Mouse (Mus musculus): ENCODE measurements around the gene BC004004.
A peak's percentile ranks its signal among the peaks of the same experiment; 100 is the strongest.
"Not testable (repeated sequence)": the region's sequence is repeated elsewhere in the genome, so short reads cannot be mapped to it uniquely, and the experiment has no call there.

BC004004 gene

DNA sequence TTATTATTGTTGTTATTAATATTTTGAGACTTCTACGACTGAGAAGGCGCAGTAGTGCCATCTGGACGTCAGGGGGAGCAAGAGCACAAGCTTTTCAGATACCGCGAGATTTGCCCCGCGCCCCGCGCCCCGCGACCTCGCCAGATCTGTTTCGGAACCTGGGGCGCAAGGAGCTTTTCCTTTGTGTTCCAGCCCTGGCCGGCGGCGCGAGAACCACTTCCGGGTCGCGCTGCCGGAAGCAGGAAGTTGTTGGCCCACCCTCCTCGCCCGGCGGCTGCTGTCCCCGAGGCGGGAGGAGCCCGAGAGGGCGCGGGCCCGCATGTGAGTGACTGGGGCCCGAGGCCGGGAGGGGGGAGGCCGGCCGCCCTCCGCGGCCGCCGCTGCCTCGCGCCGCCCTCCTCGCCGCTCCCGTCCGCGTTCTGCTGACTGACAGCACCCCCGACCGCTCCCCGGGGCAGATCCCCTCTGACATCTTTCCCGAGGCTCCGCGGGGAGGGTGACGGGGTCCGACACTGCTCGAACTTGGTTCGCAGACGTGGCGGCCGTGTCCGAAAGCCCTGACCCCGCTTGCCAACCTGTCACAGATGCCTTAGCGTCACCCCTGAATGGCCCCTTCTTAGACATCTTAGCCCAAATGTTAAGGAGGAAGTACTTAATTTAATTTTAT, at the start of gene BC004004:
TSS of gene BC004004 (plus strand) at position 107 of the 667 bp plus-strand sequence.
- DNase-seq, result peak; percentile 100

DNA sequence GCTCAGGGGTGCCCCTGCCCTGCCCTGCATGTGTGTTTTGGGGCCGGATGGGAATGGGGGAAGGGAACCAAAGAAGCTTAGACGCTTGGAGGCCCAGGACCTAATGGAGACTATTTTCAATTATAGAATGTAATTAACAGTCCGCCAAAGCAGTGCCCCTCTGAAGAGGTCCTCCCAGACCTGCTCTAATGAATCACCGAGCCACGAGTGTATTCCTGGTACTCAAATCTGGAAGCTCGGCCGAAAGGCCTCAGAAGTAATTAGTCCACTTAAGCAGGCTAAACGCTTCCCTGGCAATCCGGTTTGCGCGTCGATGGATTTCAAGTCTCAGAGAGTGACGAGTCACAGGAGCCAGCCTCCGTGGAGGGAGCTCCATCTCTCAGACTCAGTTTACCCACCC, 48.0 kb upstream of the BC004004 start:
- DNase-seq, result no peak

DNA sequence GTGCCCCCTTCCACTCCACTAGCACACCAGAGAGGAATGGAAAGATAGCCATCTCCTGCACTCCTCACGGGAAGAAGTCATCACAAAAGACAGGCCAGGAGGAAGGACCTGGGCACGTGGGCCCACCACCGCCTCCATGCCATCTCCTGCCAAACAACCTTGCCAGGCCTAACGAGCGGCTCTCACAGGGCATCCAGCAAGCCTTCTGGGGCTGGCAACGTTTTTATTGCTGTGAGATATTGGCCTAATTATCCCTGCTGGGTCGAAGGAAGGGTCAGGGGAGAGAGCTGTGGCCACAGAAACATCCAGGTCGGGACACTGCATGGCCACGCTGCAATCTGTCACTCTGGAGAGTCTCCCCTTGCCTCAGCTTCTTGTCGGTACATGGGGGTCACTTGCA, 37.5 kb upstream of the BC004004 start:
- DNase-seq, result peak; percentile 85

DNA sequence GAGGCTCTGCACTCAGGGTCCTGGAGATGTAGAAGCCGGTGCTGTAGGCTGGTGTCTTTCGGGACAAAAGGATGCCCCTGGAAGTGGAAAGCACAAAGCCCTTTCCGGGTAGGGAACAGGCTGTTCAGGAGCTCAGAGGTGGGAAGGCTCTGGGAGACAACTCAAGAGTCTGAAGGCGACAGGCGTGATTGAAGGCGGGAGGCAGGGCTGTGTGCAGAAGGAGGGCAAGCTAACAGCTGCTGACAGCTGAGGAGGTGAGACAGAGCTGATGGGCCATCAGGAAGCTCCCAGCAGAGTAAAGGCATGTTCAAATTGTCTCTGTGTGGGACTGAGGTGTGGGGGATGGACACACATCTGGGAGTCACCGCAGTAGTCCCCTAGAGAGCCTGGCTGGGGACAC, 32.5 kb upstream of the BC004004 start:
- DNase-seq, result no peak

DNA sequence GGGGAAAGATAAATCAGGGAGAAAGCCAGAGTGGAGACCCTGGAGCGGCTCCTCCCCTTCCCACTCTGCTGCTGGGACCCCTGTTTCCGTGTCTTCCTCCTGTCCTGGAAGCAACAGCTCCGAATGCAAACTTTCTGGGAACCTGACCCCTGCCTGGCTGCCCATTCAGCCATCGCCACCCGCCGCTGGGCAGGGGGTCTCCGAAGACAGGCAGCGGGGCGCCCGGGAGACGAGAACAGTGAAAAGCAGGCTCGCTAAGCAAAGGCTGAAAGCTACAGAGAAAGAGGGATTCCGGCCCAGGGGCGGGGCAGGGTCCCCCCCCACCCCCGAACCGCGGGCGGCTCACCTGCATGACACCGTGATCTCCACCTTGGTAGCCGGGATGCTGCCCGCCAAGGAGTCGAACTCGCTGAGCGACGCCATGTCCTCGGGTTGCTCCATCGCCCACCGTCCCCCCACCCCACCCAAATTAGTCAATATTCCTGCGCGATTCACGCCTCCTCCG, 31.3 kb upstream of the BC004004 start:
- no peak for DNase-seq

DNA sequence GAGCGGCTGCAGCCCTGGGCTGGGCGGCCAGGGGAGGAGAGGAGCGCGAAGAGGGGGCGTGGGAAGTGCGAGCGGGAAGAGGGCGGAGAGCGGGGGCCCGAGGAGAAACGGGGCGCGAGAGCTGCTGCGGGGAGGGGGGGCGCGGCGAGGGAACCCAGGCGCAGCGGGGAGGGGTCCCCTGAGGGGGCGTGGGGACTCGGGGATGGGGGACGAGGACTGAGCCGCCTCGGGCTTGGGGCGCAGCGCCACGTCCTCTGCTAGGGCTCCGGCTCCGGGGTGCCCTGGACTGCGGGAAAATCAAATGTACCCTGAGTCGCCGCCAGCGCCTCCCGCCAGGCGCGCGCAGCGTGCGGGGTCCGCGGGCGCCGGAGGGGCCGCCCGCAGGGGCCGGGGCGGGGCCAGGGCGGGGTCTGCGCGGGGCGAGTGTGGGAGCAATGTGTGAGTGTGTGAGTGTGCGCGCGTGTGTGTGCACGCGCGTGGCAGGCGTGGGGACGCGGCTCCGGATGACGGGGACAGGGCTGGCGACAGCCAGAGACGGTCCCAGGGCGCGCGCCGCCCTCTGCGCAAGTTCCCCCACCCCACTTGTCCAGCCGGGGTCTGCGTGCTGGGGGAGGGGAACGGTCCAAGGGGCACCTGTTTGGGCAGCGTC, 30.7 kb upstream of the BC004004 start, which contains the start of gene Cpne5:
TSS of gene Cpne5 (minus strand) at position 396 of the 649 bp plus-strand sequence.
- no peak for DNase-seq

DNA sequence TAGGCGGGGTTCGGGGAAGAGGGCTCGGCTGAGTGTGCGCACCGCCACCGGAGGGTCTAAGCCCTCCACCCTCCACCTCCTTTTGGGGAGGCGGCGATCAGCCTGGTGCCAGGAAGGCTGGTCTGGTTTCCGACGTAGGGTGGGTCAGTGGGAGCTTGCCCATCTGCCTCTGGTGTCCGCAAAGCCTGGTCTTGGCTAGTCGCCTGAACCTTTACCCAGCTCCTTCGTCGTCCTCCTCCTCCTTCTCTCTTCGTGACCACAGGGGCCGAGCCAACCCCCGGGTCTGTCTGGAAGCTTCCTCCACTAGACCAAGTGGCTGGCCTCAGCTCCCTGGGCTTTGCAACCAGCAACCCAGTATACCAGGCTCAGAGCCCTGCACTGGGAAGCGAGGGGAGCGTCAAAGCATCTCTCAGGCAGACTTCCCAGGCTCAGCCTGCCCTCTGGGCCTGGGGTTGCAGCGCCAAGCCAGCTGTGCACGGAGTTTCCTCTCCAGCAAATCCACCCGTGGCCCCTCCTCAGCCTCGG, 30.1 kb upstream of the BC004004 start:
- DNase-seq, result no peak

DNA sequence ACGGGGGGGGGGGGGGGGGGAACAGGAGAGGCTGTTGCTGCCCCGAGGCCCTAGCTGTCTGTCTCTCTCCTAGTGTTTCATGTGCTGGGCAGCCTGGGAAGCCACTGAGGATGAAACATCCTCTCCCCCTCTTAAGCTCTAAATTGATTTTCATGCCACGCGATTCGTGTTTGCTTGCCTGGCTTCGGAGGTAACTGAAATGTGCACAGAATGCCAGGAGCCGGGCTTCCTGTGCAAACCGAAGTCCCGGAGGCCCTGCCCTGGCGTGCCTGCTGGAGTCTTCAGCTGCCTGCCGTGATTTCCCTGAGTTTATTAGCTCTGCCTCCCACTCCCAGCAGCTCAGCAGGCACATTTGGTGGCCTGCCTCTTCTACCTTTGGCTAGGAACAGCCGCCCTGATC, 23.7 kb upstream of the BC004004 start:
- DNase-seq, result no peak

DNA sequence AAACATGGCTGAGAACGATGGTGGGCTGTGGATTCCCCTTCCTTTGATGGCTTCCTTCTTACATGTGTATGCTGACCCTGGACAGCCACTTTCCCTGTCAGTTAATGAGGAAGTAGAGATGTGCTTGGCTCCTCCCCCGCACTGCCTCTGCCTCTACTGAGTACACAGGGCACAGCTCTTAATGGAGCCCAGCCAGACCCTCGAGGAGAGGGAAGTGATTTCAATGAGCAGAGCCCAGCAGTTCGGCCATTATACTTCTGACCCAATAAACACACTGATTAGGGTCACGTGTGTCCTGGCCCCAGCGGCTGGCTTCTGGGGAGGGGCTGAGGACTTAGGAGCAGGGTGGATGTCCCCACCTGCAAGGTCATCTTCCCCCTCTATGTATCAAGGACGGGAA, 22.9 kb upstream of the BC004004 start:
- peak; percentile 96 for DNase-seq

DNA sequence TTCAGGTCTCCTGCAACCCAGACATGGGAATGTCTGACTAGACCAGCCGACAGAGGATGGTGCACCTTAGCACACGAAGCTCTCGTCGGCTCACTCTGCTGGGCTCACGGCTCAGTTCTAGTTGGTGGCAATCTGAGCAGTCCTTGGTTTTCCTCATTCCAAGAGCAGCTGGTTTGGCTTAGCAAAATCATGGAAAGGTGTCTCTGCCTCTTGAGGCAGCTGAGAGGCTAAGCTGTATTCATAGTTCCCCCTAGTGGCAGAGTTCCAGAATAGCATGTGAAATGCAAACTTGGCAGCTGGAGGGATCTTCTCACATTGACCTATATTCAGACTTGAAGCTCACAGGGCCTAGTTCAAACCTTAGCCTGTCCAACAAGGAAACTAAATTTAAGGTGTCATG, 22.0 kb upstream of the BC004004 start:
- peak; percentile 94 for DNase-seq

DNA sequence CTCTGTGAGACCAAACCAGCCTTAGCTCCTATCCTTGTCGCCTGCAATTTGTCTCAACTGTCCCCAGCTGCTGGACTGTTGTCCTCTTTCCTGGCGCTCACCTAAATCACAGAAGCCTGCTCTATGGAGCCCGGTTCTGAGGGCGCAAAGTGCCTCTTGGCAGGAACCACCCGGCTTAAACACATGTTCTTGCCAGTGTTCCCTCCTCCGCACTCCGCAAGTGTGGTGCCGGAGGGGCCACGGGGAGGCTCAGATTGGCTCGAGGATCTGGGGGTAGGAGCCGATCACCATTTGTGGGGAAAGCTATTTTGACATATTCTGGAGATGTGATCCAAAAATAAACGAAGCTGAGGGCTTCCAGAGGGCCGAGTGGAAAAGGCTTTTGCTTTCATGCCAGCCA, 20.7 kb upstream of the BC004004 start:
- DNase-seq, result peak; percentile 97

DNA sequence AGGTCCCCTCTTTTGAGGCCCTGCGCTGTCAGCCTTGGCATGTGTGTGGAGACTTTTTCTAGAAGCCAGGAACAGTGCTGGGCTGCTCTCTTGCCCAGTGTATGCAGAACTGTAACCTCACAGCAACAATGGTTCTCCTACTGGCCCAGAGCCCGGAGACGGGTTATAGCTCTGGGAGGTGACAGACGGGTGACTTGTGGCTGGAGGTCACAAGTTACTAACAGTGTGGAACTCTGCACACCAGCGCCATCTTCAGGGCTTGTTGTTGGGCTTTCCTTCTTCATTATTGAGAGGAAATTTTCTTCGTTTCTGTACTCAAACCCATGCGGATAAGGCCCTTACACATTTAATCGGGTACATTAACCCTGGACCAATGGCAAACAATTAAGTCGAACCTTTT, 19.1 kb upstream of the BC004004 start:
- peak; percentile 96 for DNase-seq

DNA sequence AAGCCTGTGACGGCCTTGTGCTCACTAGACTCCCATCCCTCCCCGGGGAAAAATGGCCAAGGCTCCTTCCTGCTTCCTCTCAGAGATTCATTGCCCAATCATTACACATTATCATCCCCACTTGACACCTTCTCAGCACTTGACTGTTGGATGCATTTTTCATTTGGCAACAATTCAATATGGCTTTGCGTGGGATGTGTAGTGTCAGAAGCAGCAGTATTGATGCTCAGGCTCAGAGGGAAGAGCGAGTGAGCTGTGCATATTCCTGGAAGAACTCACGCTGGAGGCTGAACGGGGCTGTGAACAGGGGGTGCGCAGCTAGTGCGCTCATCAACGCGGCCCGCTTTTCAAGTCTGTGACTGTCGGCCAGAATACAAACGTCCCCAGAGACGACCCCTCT, 17.6 kb upstream of the BC004004 start:
- DNase-seq, result not testable (repeated sequence)

DNA sequence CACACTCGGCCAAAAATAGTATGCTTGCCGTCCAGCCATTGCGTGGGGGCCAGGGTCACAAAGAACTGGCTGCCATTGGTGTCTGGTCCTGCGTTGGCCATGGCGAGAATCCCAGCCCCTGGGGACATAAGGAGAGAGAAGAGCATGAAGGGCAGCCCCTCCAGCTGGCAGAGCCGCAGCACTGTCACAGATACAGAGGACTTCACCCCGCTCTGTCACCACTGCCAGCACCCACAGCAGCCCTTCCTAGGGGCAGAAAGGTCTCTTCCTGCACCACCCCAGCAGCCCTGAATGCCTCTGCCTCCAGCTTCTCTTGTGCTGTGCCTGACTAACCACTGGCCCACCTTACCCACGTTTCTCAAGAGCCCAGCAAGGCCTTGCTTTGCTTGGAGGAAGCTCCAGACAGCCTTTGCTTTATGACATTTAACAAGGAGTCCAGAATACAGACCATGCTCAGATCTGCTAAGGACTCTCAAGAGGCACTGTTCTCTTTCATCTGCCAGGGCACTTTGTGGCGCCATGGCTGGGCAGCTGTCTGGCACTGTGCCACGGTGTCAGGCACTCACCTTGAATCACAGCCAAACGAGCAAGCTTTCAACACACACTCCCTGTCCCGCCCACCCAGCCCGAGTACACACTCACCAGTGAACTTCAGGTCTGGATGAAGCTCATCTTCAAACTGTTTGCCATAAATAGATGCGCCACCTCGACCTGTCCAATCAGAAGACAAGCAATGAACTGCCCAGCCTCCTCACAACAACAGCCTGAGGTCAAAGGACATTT, 16.8 kb upstream of the BC004004 start:
- peak; percentile 98 for DNase-seq

DNA sequence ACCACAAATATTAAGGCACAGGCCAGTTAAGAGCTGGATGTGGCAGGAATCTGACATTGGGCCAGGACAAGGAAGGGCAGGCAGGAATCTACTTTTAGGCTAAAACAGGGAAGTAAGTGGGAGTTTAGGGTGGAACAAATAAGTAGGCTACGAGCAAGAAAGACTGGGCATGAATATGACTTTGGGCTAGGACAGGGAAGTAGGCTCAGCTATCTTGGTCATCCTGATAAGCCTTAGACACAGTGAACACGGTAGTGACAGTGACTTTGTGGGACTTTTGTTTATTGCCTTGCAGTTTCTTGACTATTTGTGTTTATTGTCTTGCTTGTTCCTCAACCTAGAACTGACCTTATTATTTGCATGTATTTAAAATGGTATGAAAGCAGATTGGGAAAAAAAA, 15.4 kb upstream of the BC004004 start:
- DNase-seq, result no peak

DNA sequence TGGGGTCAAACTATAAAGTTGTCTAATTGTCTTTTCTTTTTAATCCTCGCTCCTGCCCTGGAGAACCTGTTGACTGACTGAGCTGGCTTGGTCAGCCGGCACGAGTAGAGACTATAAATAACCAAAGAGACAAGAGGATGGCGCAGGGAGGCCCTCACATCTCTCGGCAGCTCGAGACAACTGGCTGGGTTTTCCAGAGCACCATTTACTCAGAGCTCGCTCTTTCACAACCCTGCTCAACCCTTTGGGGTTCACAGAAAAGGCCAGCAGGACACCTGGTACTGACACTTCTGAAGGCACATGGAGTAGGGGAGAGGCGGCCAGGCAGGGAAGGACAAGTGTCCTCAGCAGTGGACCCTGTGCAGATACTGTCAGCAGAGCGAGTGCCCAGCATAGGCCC, 14.9 kb upstream of the BC004004 start:
- DNase-seq, result peak; percentile 97

DNA sequence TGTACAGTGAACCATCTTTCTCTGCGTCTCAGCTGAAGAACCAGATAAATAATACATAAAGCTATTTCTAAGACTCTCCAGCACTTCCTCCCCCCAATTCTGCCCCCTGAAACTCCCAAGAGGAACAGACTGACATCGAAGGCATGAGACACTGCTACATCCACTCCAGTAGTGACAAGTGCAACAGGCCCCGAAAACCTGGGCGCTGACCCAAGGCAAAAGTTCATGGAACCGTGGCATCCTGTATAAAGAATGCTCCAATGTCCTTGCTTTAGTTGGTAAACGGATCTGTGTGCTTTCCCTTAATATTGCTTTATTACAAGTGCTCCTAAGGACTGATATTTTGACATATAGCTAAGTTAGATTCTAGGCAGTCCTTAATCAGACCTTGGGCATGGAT, 13.8 kb upstream of the BC004004 start:
- not testable (repeated sequence) for DNase-seq

DNA sequence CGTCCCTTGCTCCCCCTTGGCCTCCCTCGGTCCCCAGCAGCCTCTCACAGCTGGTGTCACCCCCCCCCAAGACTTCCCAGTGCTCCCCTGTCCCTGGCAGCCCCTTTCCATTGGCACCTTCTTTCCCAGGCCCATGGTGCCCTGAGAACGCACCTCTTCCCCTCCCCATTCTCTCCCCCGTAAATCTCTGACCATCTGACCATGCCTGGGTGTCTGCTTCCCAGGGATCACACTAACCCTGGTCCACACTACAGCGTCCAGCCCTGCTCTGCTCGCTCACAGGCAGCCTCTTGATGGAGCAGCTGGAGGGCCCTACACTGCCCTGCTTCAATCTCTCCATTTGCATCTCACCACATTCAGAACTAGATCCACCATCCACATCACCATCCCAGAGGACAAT, 12.1 kb upstream of the BC004004 start:
- DNase-seq, result peak; percentile 91

DNA sequence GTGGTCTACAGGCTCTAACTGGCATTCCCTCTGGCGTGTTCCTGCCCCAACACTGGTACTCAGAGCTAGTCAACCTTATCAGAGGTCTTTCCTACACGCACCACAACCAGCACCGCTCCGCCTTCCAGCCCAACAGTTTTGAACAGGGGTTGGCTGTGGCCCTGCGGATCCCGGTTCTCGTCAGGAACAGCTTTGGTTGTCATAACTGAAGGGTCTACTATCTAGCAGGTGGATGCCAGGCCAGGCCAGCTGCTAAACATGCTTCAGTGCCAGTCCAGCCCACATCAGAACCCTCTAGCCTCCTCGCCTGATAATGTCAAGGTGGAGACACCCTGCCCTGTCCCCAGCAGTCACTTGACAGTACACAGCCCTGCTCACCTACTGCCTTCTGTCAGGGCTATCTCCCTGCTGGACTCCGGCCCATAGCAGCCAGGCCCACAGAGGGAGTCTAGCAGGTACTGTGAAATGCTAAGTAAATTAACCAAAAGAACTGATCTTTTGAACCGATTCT, 11.5 kb upstream of the BC004004 start:
- peak; percentile 99 for DNase-seq

DNA sequence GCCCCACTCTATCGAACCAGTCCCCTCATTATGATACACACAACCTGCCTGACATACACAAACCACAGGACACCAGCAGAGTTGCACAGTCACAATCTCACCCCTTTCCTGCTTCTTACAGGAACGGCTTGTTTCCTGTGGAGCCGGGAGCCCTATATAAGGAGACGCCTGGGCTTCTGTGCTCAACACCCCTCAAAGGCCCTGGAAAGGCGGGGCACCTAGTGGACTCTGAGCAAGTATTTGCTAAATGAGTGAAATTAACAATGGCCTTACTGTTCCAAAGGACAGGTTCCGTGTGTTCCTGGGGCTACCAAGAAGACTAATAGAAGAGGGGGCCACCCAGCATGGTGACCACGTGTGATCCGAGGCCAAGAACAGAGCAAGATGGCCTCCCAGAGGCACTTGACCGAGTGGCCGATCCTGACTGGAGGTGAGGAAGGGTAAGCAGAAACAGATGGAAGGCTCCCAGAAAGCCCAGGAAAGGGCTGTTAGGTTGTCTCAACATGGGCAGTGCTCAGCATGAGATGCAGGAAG, 10.5 kb upstream of the BC004004 start:
- DNase-seq, result no peak

DNA sequence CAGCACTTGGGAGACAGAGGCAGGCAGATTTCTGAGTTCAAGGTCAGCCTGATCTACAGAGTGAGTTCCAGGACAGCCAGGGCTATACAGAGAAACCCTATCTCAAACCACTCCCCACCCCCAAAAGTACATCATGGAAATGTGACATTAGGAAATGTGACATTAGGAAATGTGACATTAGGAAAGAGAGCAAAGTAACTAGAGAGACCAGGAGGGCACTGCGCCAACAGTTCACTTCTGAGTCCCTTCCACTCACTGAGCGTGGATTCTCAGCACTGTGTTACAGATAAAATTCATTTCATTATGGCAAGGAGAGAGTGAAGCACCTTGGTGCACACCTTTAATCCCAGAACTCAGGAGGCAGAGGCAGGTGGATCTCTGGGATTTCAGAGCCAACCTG, 9.7 kb upstream of the BC004004 start:
- DNase-seq, result no peak

DNA sequence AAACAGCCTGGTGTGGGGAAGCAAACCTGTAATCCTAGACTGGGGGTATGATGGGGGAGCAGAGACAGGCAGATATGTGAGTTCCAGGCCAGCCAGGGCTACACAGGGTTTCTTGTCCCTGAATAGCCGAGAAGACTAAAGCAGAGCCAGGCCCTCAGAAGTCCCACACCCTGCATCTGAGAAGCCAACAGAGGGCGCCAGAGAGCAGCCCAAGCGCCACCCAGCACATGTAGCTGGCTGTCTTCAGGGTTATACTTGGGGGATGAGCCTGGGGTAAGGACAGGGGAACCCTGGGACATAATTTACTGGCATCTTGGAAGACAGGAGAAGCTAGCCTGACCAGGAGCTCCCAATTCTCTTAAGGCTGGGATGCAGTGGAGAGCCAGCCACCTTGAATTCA, 9.1 kb upstream of the BC004004 start:
- peak; percentile 94 for DNase-seq

DNA sequence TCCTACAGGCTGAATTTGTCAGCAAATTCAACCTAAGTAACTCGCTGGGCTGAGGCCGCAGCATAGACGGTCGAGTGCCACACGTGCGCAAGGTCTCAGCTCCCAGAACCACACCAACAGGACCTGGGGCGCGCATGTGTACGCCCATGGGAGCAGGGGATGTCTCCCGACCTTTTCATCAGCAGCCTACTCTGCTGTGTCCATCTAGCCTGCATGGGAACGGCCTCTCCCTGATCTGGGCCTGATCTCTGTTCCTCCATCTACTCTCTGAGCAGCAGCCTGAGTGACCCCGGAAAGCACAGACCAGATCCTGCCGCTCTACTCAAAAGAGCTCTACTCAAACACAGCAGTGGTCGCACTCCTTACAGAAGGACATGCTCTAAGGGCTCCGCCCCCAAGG, 8.1 kb upstream of the BC004004 start:
- peak; percentile 90 for DNase-seq

All from heart, adult 11 months (tissue).